Mouse (Mus musculus): Measurements from ENCODE around the gene Fam216b. TPM values are rescaled to one million over a fixed set of nuclear protein-coding genes. Genes with fewer than 3 reads are reported as not detected.

The Fam216b gene
- polyA plus RNA-seq (2015; fragmentation: Nextera tagmentation; extraction: Ambion mirVana): 1.3 and 3.8 TPM in 2 replicates

GRCm38 (mm10) chr14:78088907-78089306 lies at the start of gene Fam216b:
Gene Fam216b (minus strand): TSS chr14:78089007.
- ATAC-seq: no peak
- Histone ChIP-seq H3K27ac (ENCODE audit: low read length) (no peak within 1 kb of the TSS), H3K27me3 (ENCODE audit: control insufficient read depth, insufficient read depth, low read depth, low read length) (no peaks in the 10 kb centered on the region), H3K9ac (ENCODE audit: low read depth, low read length) (no peak within 1 kb of the TSS), H3K4me2 (ENCODE audit: low read length) (no peak within 1 kb of the TSS), H3K4me3 (ENCODE audit: low read depth, low read length) (no peak within 1 kb of the TSS), H3K4me1 (ENCODE audit: control insufficient read depth, insufficient read depth, low read length) (no peaks in the 10 kb centered on the region), H3K36me3 (ENCODE audit: control insufficient read depth, insufficient read depth, low read length) (no peaks in the 10 kb centered on the region), H3K9me3 (replicated peaks; ENCODE audit: control insufficient read depth, low read length, poor library complexity, severe bottlenecking) (no peaks in the 10 kb centered on the region)
- 91% methylated on average over 6 of the region's 6 CpGs for WGBS

DNA sequence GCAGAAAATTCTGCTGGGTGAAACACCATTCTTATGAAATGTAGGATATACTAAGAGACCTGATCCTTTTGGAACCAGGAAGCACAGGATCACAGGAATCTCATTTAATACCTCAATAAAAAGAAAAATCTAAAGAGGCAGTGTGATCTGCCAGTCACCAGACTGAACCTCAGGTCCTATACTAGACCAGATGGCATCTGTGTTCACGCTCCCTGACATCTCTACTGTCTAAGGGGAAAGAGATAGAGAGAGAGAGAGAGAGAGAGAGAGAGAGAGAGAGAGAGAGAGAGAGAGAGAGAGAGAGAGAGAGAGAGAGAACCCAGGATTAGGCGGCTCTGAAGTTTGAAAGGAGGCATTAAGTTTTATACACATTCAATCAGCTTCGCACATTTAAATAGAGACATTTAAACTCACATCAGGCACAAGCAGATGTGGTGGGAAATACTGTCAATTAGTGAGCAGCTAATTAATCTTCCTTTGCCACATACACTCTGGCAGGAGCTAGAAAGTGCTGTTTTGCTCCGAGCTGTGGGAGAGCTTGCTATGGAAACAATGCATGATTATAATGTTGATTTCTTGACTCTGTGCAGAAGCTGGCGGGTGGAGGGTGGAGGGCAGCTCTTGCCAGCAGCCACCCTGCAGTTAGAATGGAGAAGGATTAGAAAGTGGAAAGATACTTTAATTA lies 43.7 kb upstream of the Fam216b start:
- WGBS: 18% methylated on average over 5 of the region's 5 CpGs
- peak; percentile 86 for ATAC-seq
- H3K36me3 ChIP-seq (ENCODE audit: control insufficient read depth, insufficient read depth, low read length): no peaks in the 10 kb centered on the region
- no peaks in the 10 kb centered on the region for H3K27me3 ChIP-seq (ENCODE audit: control insufficient read depth, insufficient read depth, low read depth, low read length)
- no peaks in the 10 kb centered on the region for H3K9me3 ChIP-seq (replicated peaks; ENCODE audit: control insufficient read depth, low read length, poor library complexity, severe bottlenecking)
- no peak overlapping the region for H3K27ac ChIP-seq (ENCODE audit: low read length)
- no peaks in the 10 kb centered on the region; the same call in 1 of the 2 replicates for H3K4me1 ChIP-seq (ENCODE audit: control insufficient read depth, insufficient read depth, low read length)
- H3K4me2 ChIP-seq (ENCODE audit: low read length): no peak overlapping the region
- H3K9ac ChIP-seq (ENCODE audit: low read depth, low read length): no peak overlapping the region
- H3K4me3 ChIP-seq (ENCODE audit: low read depth, low read length): no peak overlapping the region

GRCm38 (mm10) chr14:78126670-78127069 lies 37.9 kb upstream of the Fam216b start:
- Histone ChIP-seq H3K27ac (ENCODE audit: low read length) (no peak overlapping the region), H3K36me3 (ENCODE audit: control insufficient read depth, insufficient read depth, low read length) (no peaks in the 10 kb centered on the region), H3K4me2 (ENCODE audit: low read length) (no peak overlapping the region), H3K9ac (ENCODE audit: low read depth, low read length) (no peak overlapping the region), H3K27me3 (ENCODE audit: control insufficient read depth, insufficient read depth, low read depth, low read length) (no peaks in the 10 kb centered on the region), H3K9me3 (replicated peaks; ENCODE audit: control insufficient read depth, low read length, poor library complexity, severe bottlenecking) (no peaks in the 10 kb centered on the region), H3K4me3 (ENCODE audit: low read depth, low read length) (no peak overlapping the region), H3K4me1 (ENCODE audit: control insufficient read depth, insufficient read depth, low read length) (no peaks in the 10 kb centered on the region)
- 62% methylated on average over 3 of the region's 3 CpGs for WGBS
- no peak for ATAC-seq

- no peaks in the 10 kb centered on the region for H3K27me3 ChIP-seq (ENCODE audit: control insufficient read depth, insufficient read depth, low read depth, low read length)
- no peak overlapping the region for H3K4me2 ChIP-seq (ENCODE audit: low read length)
- no peak overlapping the region for H3K27ac ChIP-seq (ENCODE audit: low read length)
- H3K4me1 ChIP-seq (ENCODE audit: control insufficient read depth, insufficient read depth, low read length): no peaks in the 10 kb centered on the region
- no peak overlapping the region for H3K4me3 ChIP-seq (ENCODE audit: low read depth, low read length)
- no peak overlapping the region for H3K9ac ChIP-seq (ENCODE audit: low read depth, low read length)
- no peaks in the 10 kb centered on the region for H3K36me3 ChIP-seq (ENCODE audit: control insufficient read depth, insufficient read depth, low read length)
- H3K9me3 ChIP-seq (replicated peaks; ENCODE audit: control insufficient read depth, low read length, poor library complexity, severe bottlenecking): no peaks in the 10 kb centered on the region
- 24% methylated on average over 3 of the region's 3 CpGs for WGBS
- ATAC-seq: no peak
These were observed 31.5 kb upstream of the Fam216b start for GRCm38 (mm10) chr14:78120286-78120685.

DNA sequence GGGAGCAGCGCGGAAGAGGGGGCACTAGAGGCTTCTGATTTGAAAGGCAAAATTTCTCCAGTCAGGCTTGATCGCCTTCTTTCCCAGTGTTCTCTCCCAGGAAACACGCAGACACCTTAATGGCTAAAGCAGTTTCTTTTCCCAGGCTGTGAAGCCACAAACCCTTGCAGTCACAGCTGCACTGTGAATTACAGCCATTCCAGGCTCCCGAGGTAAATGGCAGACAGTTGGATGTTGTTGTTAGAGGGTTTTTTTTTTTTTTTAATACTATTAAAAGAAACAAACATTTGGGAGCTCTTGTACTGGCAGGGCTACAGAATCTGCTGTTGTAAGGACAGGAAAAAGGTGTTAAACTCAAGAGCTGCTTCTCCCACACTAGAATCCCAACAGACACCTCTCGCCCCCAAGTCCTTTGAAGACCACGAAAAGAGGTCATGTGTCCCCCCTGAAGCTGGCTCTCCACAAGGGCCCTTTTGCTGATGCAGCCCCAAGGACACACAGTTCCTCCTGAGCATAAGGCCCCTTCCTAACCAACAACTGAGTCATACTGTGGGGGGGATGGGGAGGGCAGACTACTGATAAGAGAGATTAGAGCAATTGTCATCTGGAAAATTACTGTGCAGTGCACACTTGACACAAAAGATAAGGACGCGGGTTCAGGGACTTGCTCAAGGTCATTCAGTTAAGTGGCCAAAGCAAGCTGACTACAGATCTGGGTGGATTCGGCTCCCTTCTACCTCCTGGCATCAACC lies 30.8 kb upstream of the Fam216b start:
- Histone ChIP-seq H3K27me3 (ENCODE audit: control insufficient read depth, insufficient read depth, low read depth, low read length) (no peaks in the 10 kb centered on the region), H3K27ac (ENCODE audit: low read length) (no peak overlapping the region), H3K4me1 (ENCODE audit: control insufficient read depth, insufficient read depth, low read length) (no peaks in the 10 kb centered on the region), H3K9ac (ENCODE audit: low read depth, low read length) (no peak overlapping the region), H3K4me2 (ENCODE audit: low read length) (no peak overlapping the region), H3K36me3 (ENCODE audit: control insufficient read depth, insufficient read depth, low read length) (no peaks in the 10 kb centered on the region), H3K4me3 (ENCODE audit: low read depth, low read length) (no peak overlapping the region), H3K9me3 (replicated peaks; ENCODE audit: control insufficient read depth, low read length, poor library complexity, severe bottlenecking) (no peaks in the 10 kb centered on the region)
- no peak for ATAC-seq
- WGBS: 64% methylated on average over 10 of the region's 10 CpGs

DNA sequence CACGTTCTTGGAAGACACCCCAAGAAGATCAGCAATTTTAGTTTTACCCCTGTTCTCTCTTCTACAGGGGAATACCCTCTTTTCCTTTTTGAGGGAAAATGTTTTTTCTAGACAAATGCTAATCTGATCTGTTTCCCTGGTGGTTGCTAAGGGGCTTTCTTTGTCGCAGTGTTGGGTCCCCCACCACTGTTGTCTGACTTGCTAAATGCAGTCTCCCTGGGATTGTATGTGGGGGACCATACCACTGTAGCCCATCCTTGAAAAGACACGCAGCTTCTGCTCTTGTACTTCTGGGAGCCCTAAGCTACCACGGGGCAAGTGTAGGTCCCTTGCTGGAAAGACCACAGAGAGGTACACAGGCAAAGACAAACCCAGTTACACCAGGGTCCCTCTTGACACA lies 28.9 kb upstream of the Fam216b start:
- Histone ChIP-seq H3K4me1 (ENCODE audit: control insufficient read depth, insufficient read depth, low read length) (no peaks in the 10 kb centered on the region), H3K4me3 (ENCODE audit: low read depth, low read length) (no peak overlapping the region), H3K27me3 (ENCODE audit: control insufficient read depth, insufficient read depth, low read depth, low read length) (no peaks in the 10 kb centered on the region), H3K36me3 (ENCODE audit: control insufficient read depth, insufficient read depth, low read length) (no peaks in the 10 kb centered on the region), H3K9me3 (replicated peaks; ENCODE audit: control insufficient read depth, low read length, poor library complexity, severe bottlenecking) (no peaks in the 10 kb centered on the region), H3K4me2 (ENCODE audit: low read length) (no peak overlapping the region), H3K27ac (ENCODE audit: low read length) (no peak overlapping the region), H3K9ac (ENCODE audit: low read depth, low read length) (no peak overlapping the region)
- WGBS: 62% methylated on average over 4 of the region's 4 CpGs
- no peak for ATAC-seq

DNA sequence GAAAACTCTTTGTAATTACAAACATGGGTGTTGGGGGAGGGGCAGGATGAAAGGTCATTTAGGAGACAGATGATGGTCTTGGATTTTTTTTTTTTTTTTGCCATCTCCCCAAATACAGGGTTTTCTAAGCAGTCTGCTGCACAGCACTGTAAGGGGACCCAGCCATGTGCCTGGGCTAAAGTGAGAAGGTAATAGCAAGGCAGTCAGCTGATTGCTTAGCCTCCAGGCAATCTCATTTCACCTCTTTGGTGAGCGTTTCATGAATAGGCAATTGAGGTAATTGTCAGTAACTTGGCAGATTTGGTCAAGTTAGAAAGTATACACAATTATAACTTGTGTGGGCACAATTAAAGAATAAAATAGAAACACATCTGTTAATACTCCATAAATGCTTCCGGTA lies 28.5 kb upstream of the Fam216b start:
- Histone ChIP-seq H3K36me3 (ENCODE audit: control insufficient read depth, insufficient read depth, low read length) (no peaks in the 10 kb centered on the region), H3K27me3 (ENCODE audit: control insufficient read depth, insufficient read depth, low read depth, low read length) (no peaks in the 10 kb centered on the region), H3K9ac (ENCODE audit: low read depth, low read length) (no peak overlapping the region), H3K4me1 (ENCODE audit: control insufficient read depth, insufficient read depth, low read length) (no peaks in the 10 kb centered on the region), H3K27ac (ENCODE audit: low read length) (no peak overlapping the region), H3K9me3 (replicated peaks; ENCODE audit: control insufficient read depth, low read length, poor library complexity, severe bottlenecking) (no peaks in the 10 kb centered on the region), H3K4me3 (ENCODE audit: low read depth, low read length) (no peak overlapping the region), H3K4me2 (ENCODE audit: low read length) (no peak overlapping the region)
- 76% methylated on average over 2 of the region's 2 CpGs for WGBS
- ATAC-seq: no peak

- Histone ChIP-seq H3K9me3 (replicated peaks; ENCODE audit: control insufficient read depth, low read length, poor library complexity, severe bottlenecking) (no peaks in the 10 kb centered on the region), H3K4me2 (ENCODE audit: low read length) (no peak overlapping the region), H3K4me1 (ENCODE audit: control insufficient read depth, insufficient read depth, low read length) (no peaks in the 10 kb centered on the region), H3K27me3 (ENCODE audit: control insufficient read depth, insufficient read depth, low read depth, low read length) (no peaks in the 10 kb centered on the region), H3K4me3 (ENCODE audit: low read depth, low read length) (no peak overlapping the region), H3K9ac (ENCODE audit: low read depth, low read length) (no peak overlapping the region), H3K27ac (ENCODE audit: low read length) (no peak overlapping the region), H3K36me3 (ENCODE audit: control insufficient read depth, insufficient read depth, low read length) (no peaks in the 10 kb centered on the region)
- WGBS: 89% methylated on average over 3 of the region's 3 CpGs
- ATAC-seq: no peak
These were observed 23.7 kb upstream of the Fam216b start for GRCm38 (mm10) chr14:78112466-78112865.

GRCm38 (mm10) chr14:78110871-78111270 lies 22.1 kb upstream of the Fam216b start:
- Histone ChIP-seq H3K4me1 (ENCODE audit: control insufficient read depth, insufficient read depth, low read length) (no peaks in the 10 kb centered on the region), H3K27me3 (ENCODE audit: control insufficient read depth, insufficient read depth, low read depth, low read length) (no peaks in the 10 kb centered on the region), H3K4me3 (ENCODE audit: low read depth, low read length) (no peak overlapping the region), H3K36me3 (ENCODE audit: control insufficient read depth, insufficient read depth, low read length) (no peaks in the 10 kb centered on the region), H3K4me2 (ENCODE audit: low read length) (no peak overlapping the region), H3K9me3 (replicated peaks; ENCODE audit: control insufficient read depth, low read length, poor library complexity, severe bottlenecking) (no peaks in the 10 kb centered on the region), H3K9ac (ENCODE audit: low read depth, low read length) (no peak overlapping the region), H3K27ac (ENCODE audit: low read length) (no peak overlapping the region)
- no peak for ATAC-seq
- WGBS: 95% methylated on average over 3 of the region's 3 CpGs
